Comparison of ENCODE assay signal across 9 mouse cellular contexts in genomic region chr16:96467445-96467844, GRCm38 (mm10). TPM values are rescaled to one million over a fixed set of nuclear protein-coding genes. Genes with fewer than 3 reads are reported as not detected.
DNase-seq lines count a peak whose midpoint lies in the region; ATAC-seq and TF ChIP-seq lines count a peak whose summit lies in the region.
"Had no signal": no experiment of that assay in that cellular context is flagged by ENCODE, and none has a peak within 500 bp of the region (broad histone marks: within the 10 kb centered on the region; RNA-seq: fewer than 3 reads in every experiment).

Gene Pcp4, plus strand, starts transcription at chr16:96467606.

- no peak within 1 kb of the TSS for H3K4me2 ChIP-seq in lung, postnatal 0 days (replicated peaks; ENCODE audit: low read depth, low read length)
- H3K4me2 ChIP-seq: liver, embryonic 15.5 days had no signal

- intact Hi-C loops in heart, postnatal 36 days (cut with DNase I): loop anchor here (1.0 kb wide), 2 partner anchors 144 to 204 kb away; no protein-coding TSS in a partner anchor

- peaks cover 2% of the 10 kb centered on the region; the same call in 1 of the 2 replicates for H3K27me3 ChIP-seq in E14TG2a.4 (ENCODE audit: insufficient read depth, low read length)
- H3K27me3 ChIP-seq in lung, postnatal 0 days (replicated peaks; ENCODE audit: insufficient read depth, low read length): no peaks in the 10 kb centered on the region
- H3K27me3 ChIP-seq: liver, embryonic 15.5 days had no signal

- H3K4me3 ChIP-seq in E14TG2a.4 (replicated peaks; ENCODE audit: low read length): no peak within 1 kb of the TSS
- H3K4me3 ChIP-seq in lung, postnatal 0 days (ENCODE audit: low read depth, low read length): no peak within 1 kb of the TSS
- H3K4me3 ChIP-seq: liver, embryonic 15.5 days had no signal

- H3K27ac ChIP-seq in lung, postnatal 0 days (ENCODE audit: low read length): no peak within 1 kb of the TSS
- H3K27ac ChIP-seq: liver, embryonic 15.5 days had no signal

- no peak for TF ChIP-seq EP300 in lung, postnatal 0 days (IDR thresholded peaks at IDR 0.05)

- no peaks in the 10 kb centered on the region for H3K9me3 ChIP-seq in E14TG2a.4 (ENCODE audit: low read length)
- H3K9me3 ChIP-seq in lung, postnatal 0 days (ENCODE audit: low read length): no peaks in the 10 kb centered on the region
- H3K9me3 ChIP-seq: liver, embryonic 15.5 days had no signal

- ATAC-seq in erythroid progenitor cell, adult 5-6 weeks (replicated peaks; ENCODE audit: low FRiP score, poor library complexity, severe bottlenecking): 0 out of 2 replicates have a peak, but pooled peaks have one; percentile 39
- ATAC-seq in lung, postnatal 0 days: 0 out of 2 replicates have a peak, but pooled peaks have one; percentile 30

- 0 out of 2 replicates have a peak, but pooled peaks cover 2% of the 10 kb centered on the region for H3K4me1 ChIP-seq in E14TG2a.4 (replicated peaks; ENCODE audit: low read depth, low read length)
- no peaks in the 10 kb centered on the region; the same call in 1 of the 2 replicates for H3K4me1 ChIP-seq in lung, postnatal 0 days (ENCODE audit: insufficient read depth, low read depth, low read length)
- H3K4me1 ChIP-seq: liver, embryonic 15.5 days had no signal

- WGBS in lung, postnatal 0 days: 11% methylated on average over 8 of the region's 8 CpGs

- no peaks in the 10 kb centered on the region for H3K36me3 ChIP-seq in E14TG2a.4 (ENCODE audit: insufficient read depth, low read length)
- H3K36me3 ChIP-seq in lung, postnatal 0 days (ENCODE audit: insufficient read depth, low read length): no peaks in the 10 kb centered on the region
- H3K36me3 ChIP-seq: liver, embryonic 15.5 days had no signal

- H3K9ac ChIP-seq in lung, postnatal 0 days (replicated peaks; ENCODE audit: low read depth): no peak within 1 kb of the TSS
- H3K9ac ChIP-seq: liver, embryonic 15.5 days had no signal

- peak; percentile 69 for DNase-seq in brain, embryonic 18.5 days (ENCODE audit: low read depth, low spot score)
- DNase-seq in heart, postnatal 36 days: peak; percentile 55 to 77
- DNase-seq in layer of hippocampus, adult 18-20 months (ENCODE audit: low spot score in 2 of 2): peak; percentile 87 to 96
- peak; percentile 58 for DNase-seq in lung, postnatal 0 days (ENCODE audit: low spot score)
- DNase-seq in retina, adult 2 months (ENCODE audit: low read depth, low spot score): peak; percentile 45
- DNase-seq in thymus, postnatal 25 days: peak; percentile 52

- TF ChIP-seq CTCF in E14TG2a.4 (conservative IDR thresholded peaks at IDR 0.05; ENCODE audit: low read length): peak; percentile 100
- peak; percentile 94 for TF ChIP-seq CTCF in lung, postnatal 0 days (IDR thresholded peaks at IDR 0.05)

RNA-seq across cellular contexts. Expression of gene Pcp4, which starts in this region (rescaled TPM):
- 7.1 TPM in 1 of 2 replicates, not detected in the other for total RNA-seq in erythroid progenitor cell, adult 5-6 weeks (2015; ENCODE audit: low replicate concordance)
- total RNA-seq in erythroid progenitor cell, adult 5-6 weeks (2017; ENCODE audit: low replicate concordance): not detected in 2 replicates
- total RNA-seq in heart, postnatal 36 days (2021): 1 to 10 TPM; 2.2 to 3.6 TPM
- 100 to 1,000 TPM; 226 to 264 TPM for total RNA-seq in layer of hippocampus, adult 18-20 months (2021)
- 0.60 and 0.73 TPM in 2 replicates for polyA plus RNA-seq in lung, postnatal 0 days (2015; fragmentation: Nextera tagmentation; extraction: Ambion mirVana)

Comparison
In these comparisons a context has a peak if more than half of its experiments do, and no peak if none do; other contexts are left out.
1. RNA of gene Pcp4 (total RNA-seq): 226 to 264 TPM in layer of hippocampus, adult 18-20 months; 7.1 TPM in erythroid progenitor cell, adult 5-6 weeks and 2.2 to 3.6 TPM in heart, postnatal 36 days; every median in the first group is over 10 times any median in the second.
2. Peak in DNase-seq and ATAC-seq in lung, postnatal 0 days; RNA of the gene not detected or under 1 TPM.
3. Peak in every context shown above with its lines, with median percentiles within 50 percentile points of each other: DNase-seq.